Mouse (Mus musculus) urinary bladder, postnatal 25 days (tissue): Measurements from ENCODE around the gene Cxcr2.

Experiments used
- DNase-seq: peaks from one replicate; pipeline ENCODE4 v3.0.0; 2022; ENCODE audit warnings: low spot score

Cxcr2 gene

DNA sequence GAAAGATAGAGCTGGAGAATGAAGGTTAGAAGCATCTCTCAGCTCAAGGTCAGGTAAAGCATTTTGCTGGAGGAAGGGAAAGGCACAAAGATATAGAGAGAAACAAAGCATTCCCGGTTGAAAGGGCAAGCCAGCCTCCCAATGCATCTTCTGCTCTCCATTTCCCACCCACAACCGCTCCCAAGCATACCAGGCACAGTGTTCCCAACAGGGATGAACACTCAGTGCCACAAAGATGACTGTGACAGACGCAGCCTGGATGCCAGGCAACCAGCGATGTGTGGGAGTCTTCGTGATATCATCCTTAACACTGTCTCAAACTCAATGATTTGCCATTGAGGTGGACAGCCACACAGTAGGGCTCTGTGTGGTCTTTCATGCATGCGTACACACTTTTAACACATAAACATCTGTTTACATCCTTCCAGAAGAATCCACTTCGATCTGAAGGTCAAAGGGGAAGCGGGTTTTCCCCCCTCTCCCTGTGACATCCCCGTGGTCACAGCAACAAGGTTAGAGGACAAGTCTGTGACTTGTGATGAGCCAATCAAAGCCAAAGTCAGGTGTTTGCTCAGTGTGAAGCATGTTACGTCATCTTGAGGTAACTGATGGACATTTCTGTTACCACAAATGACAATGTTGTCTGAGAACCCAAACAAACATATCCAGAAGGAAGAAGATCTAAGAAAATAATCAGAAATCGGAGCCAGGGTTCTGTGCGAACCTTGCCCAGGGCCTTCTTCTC, 44.1 kb downstream of the Cxcr2 start:
- DNase-seq: no peak

GRCm38 (mm10) chr1:74199046-74199445, 45.3 kb downstream of the Cxcr2 start:
- DNase-seq: no peak

- DNase-seq: no peak
These were observed 47.5 kb downstream of the Cxcr2 start for GRCm38 (mm10) chr1:74201048-74201844.

GRCm38 (mm10) chr1:74203457-74203856, 49.7 kb downstream of the Cxcr2 start:
- no peak for DNase-seq

DNA sequence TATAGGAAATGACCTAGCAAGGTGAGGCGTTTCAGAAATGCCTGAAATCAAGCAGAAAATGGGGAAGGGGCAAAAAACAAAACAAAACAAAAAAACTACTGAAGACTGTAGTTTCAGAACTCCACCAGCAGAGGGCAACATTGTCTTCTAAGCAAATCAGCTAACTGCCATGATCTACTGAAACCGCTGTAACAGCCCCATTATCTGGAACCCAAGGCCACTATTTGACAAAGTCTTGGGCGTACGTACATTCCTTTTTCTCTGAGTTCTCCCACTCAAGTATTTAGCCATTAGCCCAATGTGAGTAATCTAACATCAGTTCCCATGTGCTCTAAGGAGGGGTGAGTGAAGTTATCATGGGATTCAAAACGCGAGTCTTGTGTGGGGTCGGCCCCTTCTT, 52.1 kb downstream of the Cxcr2 start:
- peak; percentile 21 for DNase-seq

GRCm38 (mm10) chr1:74206642-74207041, 52.9 kb downstream of the Cxcr2 start:
- no peak for DNase-seq

DNA sequence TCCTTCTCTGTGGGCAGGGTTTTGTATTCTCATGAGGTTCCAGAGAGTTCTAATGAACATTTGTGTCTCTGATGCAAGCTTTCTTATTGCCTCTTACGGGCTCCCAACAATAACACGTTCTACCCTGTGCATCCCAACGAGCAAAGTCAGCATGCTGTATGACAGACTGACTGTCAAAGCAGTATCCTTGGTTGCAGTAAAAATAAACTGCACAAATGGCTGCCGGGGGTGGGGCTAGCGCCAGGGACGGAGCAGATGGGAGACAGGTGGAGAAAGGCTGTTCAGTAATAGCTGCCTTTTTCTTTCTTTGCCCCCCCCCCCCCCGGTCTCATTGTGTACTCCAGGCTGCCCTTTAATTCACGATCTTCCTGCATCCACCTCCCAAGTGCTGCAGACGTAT, 54.1 kb downstream of the Cxcr2 start:
- DNase-seq: no peak

DNA sequence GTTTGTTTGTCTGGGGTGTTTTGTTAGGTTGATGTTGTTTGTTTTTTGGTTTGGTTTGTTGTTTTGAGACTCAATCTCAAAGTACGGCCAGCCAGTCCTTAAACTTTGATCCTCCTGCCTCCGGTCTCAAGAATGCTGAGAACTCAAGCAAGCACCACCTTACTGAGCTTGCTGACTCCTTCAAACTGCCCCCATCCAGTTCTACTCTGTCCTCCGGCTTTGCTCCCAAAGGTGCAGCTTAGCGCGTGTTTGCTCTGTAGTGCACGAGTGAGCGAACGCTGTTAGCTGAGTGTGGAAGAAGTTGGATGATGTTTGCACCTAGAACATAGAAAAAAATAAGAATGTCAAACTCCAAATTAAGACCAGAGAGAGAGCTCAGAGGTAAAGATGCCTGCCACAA, 55.2 kb downstream of the Cxcr2 start:
- DNase-seq: no peak
